ENCODE assay signal across 20 mouse cellular contexts in the genomic region with DNA sequence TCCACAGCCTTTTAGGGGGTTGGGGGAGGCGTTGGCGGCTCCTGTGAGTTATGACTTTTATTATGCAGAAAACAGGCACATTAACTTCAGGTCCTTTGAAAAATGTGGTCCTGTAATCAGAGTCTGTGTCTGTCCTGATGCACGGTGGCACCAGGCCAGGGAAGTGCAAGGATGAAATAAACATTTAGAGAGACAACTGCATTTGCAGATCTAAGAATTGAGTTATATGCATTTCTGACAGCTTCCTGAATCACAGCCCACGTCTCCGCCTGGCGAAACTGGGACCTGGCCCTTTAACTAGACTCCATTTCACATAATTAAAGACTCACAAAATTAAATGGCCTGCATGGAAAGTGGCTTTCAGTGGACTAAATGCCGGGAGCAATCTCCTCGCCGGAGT.
A peak's percentile ranks its signal among the peaks of the same experiment; 100 is the strongest.
DNase-seq lines count a peak whose midpoint lies in the region; ATAC-seq lines count a peak whose summit lies in the region.
"Had no signal": no experiment of that assay in that cellular context is flagged by ENCODE, and none has a peak within 500 bp of the region (broad histone marks: within the 10 kb centered on the region; RNA-seq: fewer than 3 reads in every experiment).

No protein-coding gene starts in this region.

- no peak overlapping the region for H3K9ac ChIP-seq in intestine, embryonic 14.5 days (ENCODE audit: low read length)
- H3K9ac ChIP-seq in intestine, embryonic 16.5 days (ENCODE audit: low read depth, low read length), result no peak overlapping the region
- no peak overlapping the region; the same call in 1 of the 2 replicates for H3K9ac ChIP-seq in neural tube, embryonic 13.5 days
- no peak overlapping the region for H3K9ac ChIP-seq in neural tube, embryonic 15.5 days (replicated peaks)
- H3K9ac ChIP-seq: embryonic facial prominence, embryonic 13.5 days; heart, embryonic 15.5 days; hindbrain, embryonic 15.5 days; limb, embryonic 15.5 days; liver, embryonic 14.5 days; midbrain, embryonic 12.5 days had no signal

- no peak overlapping the region for H3K4me3 ChIP-seq in intestine, embryonic 14.5 days (ENCODE audit: low read depth, low read length)
- no peak overlapping the region for H3K4me3 ChIP-seq in intestine, embryonic 16.5 days (ENCODE audit: low read length)
- H3K4me3 ChIP-seq in neural tube, embryonic 13.5 days, result no peak overlapping the region
- H3K4me3 ChIP-seq in neural tube, embryonic 15.5 days (replicated peaks), result no peak overlapping the region
- H3K4me3 ChIP-seq: embryonic facial prominence, embryonic 13.5 days; heart, embryonic 15.5 days; hindbrain, embryonic 15.5 days; left cerebral cortex, adult 2 months; limb, embryonic 15.5 days; midbrain, embryonic 12.5 days had no signal

- no peaks in the 10 kb centered on the region for H3K9me3 ChIP-seq in intestine, embryonic 14.5 days (ENCODE audit: control insufficient read depth, low read length)
- no peaks in the 10 kb centered on the region for H3K9me3 ChIP-seq in intestine, embryonic 16.5 days (ENCODE audit: control insufficient read depth, low read length)
- H3K9me3 ChIP-seq in neural tube, embryonic 13.5 days, result no peaks in the 10 kb centered on the region
- H3K9me3 ChIP-seq in neural tube, embryonic 15.5 days (replicated peaks), result no peaks in the 10 kb centered on the region
- H3K9me3 ChIP-seq: embryonic facial prominence, embryonic 13.5 days; heart, embryonic 15.5 days; hindbrain, embryonic 15.5 days; limb, embryonic 15.5 days; midbrain, embryonic 12.5 days had no signal

- peak; percentile 1 for DNase-seq in adrenal gland, adult 8-10 months
- DNase-seq in adrenal gland, postnatal 4 days (ENCODE audit: low spot score in 2 of 2), result no peak
- DNase-seq in intestine, embryonic 14.5 days (ENCODE audit: low spot score), result no peak
- peak; percentile 9 for DNase-seq in kidney, postnatal 14 days
- no peak for DNase-seq in kidney, adult 11 months
- DNase-seq: cerebellum, adult 2 months; cerebellum, postnatal 25 days; heart, postnatal 36 days; layer of hippocampus, adult 9-11 months had no signal

- 28% methylated on average over 9 of the region's 9 CpGs for WGBS in intestine, embryonic 14.5 days
- 47% methylated on average over 9 of the region's 9 CpGs for WGBS in intestine, embryonic 16.5 days
- WGBS in neural tube, embryonic 13.5 days, result 39% methylated on average over 9 of the region's 9 CpGs
- WGBS in neural tube, embryonic 15.5 days, result 38% methylated on average over 9 of the region's 9 CpGs

- no peaks in the 10 kb centered on the region for H3K36me3 ChIP-seq in intestine, embryonic 14.5 days (ENCODE audit: control insufficient read depth, insufficient read depth, low read length)
- no peaks in the 10 kb centered on the region for H3K36me3 ChIP-seq in intestine, embryonic 16.5 days (ENCODE audit: control insufficient read depth, insufficient read depth, low read length)
- no peaks in the 10 kb centered on the region for H3K36me3 ChIP-seq in neural tube, embryonic 13.5 days
- no peaks in the 10 kb centered on the region for H3K36me3 ChIP-seq in neural tube, embryonic 15.5 days
- H3K36me3 ChIP-seq: embryonic facial prominence, embryonic 13.5 days; heart, embryonic 15.5 days; hindbrain, embryonic 15.5 days; limb, embryonic 15.5 days; midbrain, embryonic 12.5 days had no signal

- no peak for ATAC-seq in intestine, embryonic 14.5 days (replicated peaks; ENCODE audit: low FRiP score, low TSS enrichment, low read depth)
- ATAC-seq in intestine, embryonic 16.5 days, result no peak
- 0 out of 2 replicates have a peak, but pooled peaks have one; percentile 32 for ATAC-seq in neural tube, embryonic 13.5 days (ENCODE audit: low read depth)
- ATAC-seq in neural tube, embryonic 15.5 days (ENCODE audit: low FRiP score), result no peak
- ATAC-seq: forebrain, embryonic 14.5 days had no signal

- peaks cover 3% of the 10 kb centered on the region; the same call in 1 of the 2 replicates for H3K4me1 ChIP-seq in intestine, embryonic 14.5 days (replicated peaks; ENCODE audit: control insufficient read depth, insufficient read depth, low read length)
- H3K4me1 ChIP-seq in intestine, embryonic 16.5 days (ENCODE audit: control insufficient read depth, insufficient read depth, low read length), result no peaks in the 10 kb centered on the region
- peaks cover 17% of the 10 kb centered on the region for H3K4me1 ChIP-seq in neural tube, embryonic 13.5 days (replicated peaks)
- peaks cover 7% of the 10 kb centered on the region; the same call in 1 of the 2 replicates for H3K4me1 ChIP-seq in neural tube, embryonic 15.5 days
- H3K4me1 ChIP-seq: heart, embryonic 15.5 days; midbrain, embryonic 12.5 days had no signal

- no peak overlapping the region for H3K27ac ChIP-seq in intestine, embryonic 14.5 days (ENCODE audit: low read depth)
- no peak overlapping the region for H3K27ac ChIP-seq in intestine, embryonic 16.5 days (ENCODE audit: low read length)
- H3K27ac ChIP-seq in neural tube, embryonic 13.5 days (replicated peaks), result 0 out of 2 replicates have a peak overlapping the region, but pooled peaks have one; percentile 6
- no peak overlapping the region for H3K27ac ChIP-seq in neural tube, embryonic 15.5 days (replicated peaks)
- H3K27ac ChIP-seq: embryonic facial prominence, embryonic 13.5 days; heart, embryonic 15.5 days; hindbrain, embryonic 15.5 days; left cerebral cortex, adult 2 months; limb, embryonic 15.5 days; liver, embryonic 14.5 days; midbrain, embryonic 12.5 days had no signal

- H3K4me2 ChIP-seq in intestine, embryonic 14.5 days (ENCODE audit: low read length), result peak overlapping the region; percentile 8; the same call in 1 of the 2 replicates
- no peak overlapping the region for H3K4me2 ChIP-seq in intestine, embryonic 16.5 days (ENCODE audit: low read depth, low read length)
- no peak overlapping the region for H3K4me2 ChIP-seq in neural tube, embryonic 13.5 days
- no peak overlapping the region for H3K4me2 ChIP-seq in neural tube, embryonic 15.5 days
- H3K4me2 ChIP-seq: embryonic facial prominence, embryonic 13.5 days; heart, embryonic 15.5 days; hindbrain, embryonic 15.5 days; limb, embryonic 15.5 days; midbrain, embryonic 12.5 days had no signal

- H3K27me3 ChIP-seq in intestine, embryonic 14.5 days (replicated peaks; ENCODE audit: control insufficient read depth, insufficient read depth, low read length), result no peaks in the 10 kb centered on the region
- no peaks in the 10 kb centered on the region; the same call in 1 of the 2 replicates for H3K27me3 ChIP-seq in intestine, embryonic 16.5 days (replicated peaks; ENCODE audit: control insufficient read depth, insufficient read depth, low read length)
- peaks cover 70% of the 10 kb centered on the region for H3K27me3 ChIP-seq in neural tube, embryonic 13.5 days
- peaks cover 51% of the 10 kb centered on the region for H3K27me3 ChIP-seq in neural tube, embryonic 15.5 days (replicated peaks)

Comparison
In these comparisons a context has a peak if more than half of its experiments do, and no peak if none do; other contexts are left out.
1. DNase-seq: peak in adrenal gland, adult 8-10 months (single experiment) and kidney, postnatal 14 days (single experiment); none in adrenal gland, postnatal 4 days (0 of 2), intestine, embryonic 14.5 days (single experiment) and kidney, adult 11 months (single experiment).